Mouse (Mus musculus): ENCODE measurements around the gene Rnf111.
A peak's percentile ranks its signal among the peaks of the same experiment; 100 is the strongest.
"Not testable (repeated sequence)": the region's sequence is repeated elsewhere in the genome, so short reads cannot be mapped to it uniquely, and the experiment has no call there.

The Rnf111 gene

DNA sequence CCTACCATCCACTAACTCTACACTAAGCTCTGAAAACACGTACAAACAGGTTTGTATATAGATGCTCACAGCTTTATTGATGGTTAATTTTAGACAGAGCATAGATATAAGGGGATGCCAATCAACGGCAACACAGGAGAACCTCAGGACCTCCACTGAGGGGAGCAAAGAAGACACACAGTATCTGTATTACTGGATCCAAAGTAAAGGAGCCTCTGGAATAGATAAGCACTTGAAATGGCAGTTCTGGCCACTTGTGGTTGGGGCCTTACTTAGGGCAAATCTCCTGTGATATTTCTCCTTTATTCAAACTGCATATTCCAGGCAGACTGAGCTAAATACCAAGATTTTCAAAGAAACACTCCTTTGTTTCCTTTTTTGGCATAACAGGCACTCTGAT is 10.5 kb downstream of the Rnf111 start:
- no peak for DNase-seq

DNA sequence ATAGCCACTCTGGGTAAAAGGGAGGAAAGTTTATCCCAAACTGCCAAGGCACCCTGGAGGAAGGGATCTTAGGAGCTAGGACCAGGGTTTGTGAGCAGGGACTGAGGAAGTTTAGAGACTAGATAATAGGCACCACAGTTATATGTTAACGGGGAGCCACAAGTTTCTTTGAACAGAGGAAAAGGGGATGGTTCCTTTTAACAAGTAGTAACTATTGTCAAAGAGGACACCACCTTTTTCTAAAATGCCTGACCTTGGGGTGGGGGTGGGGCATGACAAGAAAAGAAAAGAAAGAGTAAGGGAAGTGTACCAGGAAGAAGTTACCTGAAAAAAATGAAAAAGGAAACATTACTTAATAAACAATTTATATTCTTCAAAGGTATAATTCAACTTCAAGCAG is 12.3 kb downstream of the Rnf111 start:
- DNase-seq = no peak

DNA sequence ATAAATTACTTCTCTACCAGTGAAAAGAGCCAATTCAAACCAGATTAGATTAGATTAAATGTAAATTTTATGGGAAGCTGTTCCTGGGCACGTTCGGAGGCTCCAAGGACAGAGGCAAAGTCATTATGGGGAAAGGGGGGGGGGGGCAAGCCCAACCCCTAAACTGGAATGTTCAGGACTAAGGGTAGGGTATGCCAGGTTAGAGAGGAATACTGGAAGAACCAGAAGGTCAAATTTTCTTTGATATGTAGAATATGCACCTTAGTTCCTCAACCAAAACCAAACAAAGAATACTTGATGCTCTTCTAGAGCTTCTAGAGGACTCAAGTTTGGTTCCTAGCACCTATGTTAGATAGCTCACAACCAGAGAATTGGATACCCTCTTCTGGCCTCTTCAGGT is 16.1 kb downstream of the Rnf111 start:
- no peak for DNase-seq

DNA sequence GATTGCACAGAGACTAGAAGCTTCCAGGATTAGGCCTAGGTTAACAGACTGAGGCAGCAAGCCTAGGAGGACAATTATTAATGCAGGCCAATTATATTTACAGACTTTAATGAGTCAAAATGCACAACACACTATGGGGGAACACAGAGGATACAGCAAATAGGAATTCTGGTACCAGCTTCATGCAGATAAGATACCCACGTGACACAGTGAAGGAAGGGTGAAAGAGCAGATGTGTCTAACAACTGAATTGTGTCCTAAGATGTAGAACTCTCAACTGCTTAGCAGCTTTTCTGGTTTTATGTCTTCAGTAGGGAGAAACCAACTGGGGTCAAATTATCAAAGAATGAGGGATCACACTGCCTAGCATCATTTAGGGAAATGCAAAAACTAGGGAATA is 17.7 kb downstream of the Rnf111 start:
- no peak for DNase-seq

DNA sequence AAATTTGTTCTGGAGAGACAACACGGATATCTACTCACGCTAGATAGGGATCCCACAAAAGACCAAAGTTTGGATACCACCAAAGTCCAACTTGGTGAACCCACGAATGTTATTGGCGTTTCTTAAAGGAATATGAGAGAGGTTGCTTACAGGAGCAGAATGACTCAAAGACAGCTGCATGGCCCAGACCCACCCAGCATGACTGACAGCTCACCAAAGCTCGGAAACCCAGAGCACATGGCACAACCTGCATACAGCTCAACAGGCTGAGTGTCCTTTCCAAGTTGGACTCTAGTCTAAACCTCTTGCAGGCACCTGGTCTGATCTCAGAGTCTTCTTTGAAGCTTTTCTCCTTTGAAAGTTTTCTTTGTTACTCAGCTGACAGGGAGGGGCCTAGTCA is 20.0 kb downstream of the Rnf111 start:
- DNase-seq = no peak

DNA sequence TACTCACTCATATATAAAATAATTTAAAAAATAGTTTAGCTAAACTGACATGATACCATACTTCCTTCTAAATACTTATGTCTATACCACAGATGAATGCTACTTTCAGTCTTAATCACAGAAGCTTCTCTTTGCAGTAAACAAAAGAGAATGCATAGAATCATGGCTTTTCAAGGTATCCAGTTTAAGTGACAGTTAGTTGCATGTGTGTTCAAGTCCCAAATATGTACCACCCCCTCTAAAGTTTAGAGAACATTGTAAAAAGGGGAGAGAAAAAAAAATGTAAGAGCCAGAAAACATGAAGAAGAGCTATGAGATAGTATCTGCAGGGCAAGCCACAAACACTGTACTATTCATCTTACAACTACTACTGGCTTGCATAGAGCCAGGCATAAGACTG is 21.7 kb downstream of the Rnf111 start:
- no peak for DNase-seq

DNA sequence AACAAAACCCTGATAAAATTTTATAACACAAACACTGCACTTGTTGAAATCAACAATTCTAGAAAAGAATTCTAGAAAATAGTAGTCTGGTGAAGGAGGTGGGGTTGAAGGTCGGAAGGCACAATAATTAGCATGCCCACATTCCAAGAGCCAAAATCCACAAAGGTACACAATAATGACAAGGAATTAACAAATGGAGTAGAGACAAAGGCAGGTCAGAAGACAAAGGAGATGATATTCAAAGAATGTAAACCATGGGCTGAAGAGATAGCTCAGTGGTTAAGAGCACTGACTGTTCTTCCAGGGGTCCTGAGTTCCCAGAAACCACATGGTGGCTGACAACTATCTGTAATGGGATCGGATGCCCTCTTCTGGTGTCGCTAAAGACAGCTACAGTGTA is 26.3 kb downstream of the Rnf111 start:
- no peak for DNase-seq

DNA sequence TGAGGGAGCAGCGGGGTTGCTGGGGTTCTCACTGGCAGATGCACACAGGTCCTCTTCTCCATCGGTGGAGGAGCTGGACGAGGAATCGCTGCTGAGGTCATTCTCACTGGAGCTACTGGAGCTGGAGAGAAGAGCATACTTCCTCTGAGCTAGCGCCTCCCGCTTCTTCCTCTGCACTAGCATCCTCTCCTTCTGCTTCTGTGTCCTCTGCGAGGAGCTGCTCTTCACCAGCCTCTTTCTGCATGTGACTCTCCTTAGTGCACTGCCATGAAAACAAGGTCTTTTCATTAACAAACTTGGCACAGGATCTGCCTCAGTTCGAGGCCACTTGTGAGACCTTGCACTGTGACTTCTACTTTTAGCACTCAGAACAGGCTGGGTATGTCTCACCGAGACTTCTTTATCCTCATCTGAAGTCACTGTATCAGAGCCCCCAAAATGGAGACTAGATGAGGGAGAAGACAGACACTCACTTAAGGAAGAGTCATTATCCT is 27.7 kb downstream of the Rnf111 start:
- no peak for DNase-seq

DNA sequence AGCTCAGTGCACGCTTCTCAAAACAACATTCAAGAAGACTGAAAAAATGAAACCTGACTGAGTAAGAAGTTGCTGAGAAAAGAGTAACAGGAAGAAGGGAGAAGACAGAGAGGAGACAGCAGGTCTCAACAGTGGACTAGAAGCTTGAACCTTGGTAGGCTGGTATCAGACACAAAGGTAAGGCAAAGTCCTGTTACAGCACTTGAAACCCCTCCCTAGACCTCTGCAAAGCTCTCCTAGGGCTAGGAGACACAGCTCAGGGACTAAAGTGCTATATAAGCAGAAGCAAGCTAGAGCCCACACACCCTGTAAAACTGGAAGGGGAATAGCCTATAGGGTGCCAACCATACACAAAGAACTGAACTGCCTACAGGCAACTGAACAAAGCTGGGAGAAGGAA is 30.1 kb downstream of the Rnf111 start:
- no peak for DNase-seq

DNA sequence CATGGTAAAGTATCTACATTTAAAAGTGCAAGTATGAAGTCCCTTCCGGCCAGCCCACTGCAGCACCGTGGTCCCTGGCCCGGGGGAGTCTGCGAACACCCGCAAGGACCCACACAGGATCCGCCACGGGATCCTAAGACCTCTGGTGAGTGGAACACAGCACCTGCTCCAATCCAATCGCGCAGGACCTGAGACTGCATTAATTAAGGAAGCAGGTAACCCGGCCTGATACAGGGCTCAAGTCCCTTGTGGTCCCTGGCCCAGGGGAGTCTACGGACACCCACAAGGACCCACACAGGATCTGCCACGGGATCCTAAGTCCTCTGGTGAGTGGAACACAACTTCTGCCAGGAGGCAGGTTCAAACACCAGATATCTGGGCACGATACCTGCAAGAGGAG is 40.4 kb downstream of the Rnf111 start:
- DNase-seq = not testable (repeated sequence)

DNA sequence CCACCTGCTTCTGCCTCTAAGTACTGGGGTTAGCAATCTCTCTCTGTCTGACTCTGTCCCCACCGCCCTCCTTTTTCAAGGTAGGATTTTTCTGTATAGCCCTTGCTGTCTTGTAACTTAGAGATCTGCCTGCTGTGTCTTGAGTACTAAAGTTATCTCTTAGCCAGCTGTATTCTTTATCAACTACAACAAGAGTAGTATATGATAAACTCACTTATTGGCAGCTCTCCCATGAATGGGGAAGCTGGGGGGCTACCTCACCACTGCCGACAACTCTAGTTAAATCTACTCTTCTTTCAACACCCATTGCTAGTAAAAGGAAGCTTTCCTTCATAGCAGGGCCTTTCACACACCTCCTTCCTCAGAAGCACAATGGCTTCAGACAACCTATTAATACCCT is 51.2 kb downstream of the Rnf111 start:
- no peak for DNase-seq

DNA sequence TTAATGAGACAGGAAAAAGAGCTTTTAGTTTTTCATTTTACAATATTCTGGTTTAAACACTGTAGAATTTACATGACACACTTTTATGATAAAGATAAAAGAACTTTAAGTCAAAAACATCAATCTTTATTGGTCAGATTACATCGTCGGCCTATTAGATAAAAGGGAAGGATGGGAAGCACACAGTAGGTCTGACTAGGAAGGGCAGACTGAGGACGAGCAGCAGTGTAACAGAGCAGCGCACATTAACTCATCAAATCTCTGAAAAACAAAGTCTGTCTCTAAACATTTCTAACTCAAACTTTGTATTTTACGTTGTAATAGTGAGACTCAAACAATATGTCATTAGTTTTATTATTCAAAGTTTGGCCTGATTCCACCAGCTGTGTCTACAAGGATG is 54.5 kb downstream of the Rnf111 start:
- DNase-seq = no peak

DNA sequence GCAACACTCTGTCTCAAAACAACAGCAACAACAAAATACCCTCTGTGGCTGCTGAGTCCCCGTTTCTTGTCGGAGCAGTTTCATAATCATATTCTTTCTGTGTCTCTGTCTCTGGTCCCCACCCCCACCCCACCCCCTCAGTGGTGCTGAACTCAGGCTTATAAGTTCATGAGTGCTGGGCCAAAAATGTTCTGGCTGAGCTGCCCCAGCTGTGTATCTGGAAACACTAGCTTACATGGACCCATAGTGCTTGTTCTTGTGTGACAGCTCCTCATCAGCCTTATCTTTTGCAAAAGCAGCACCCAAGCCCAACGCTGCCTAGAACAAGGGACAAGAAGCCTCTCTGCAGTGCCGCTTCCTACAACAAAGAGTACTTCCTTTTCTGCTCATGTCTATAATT is 63.6 kb downstream of the Rnf111 start:
- DNase-seq = no peak

DNA sequence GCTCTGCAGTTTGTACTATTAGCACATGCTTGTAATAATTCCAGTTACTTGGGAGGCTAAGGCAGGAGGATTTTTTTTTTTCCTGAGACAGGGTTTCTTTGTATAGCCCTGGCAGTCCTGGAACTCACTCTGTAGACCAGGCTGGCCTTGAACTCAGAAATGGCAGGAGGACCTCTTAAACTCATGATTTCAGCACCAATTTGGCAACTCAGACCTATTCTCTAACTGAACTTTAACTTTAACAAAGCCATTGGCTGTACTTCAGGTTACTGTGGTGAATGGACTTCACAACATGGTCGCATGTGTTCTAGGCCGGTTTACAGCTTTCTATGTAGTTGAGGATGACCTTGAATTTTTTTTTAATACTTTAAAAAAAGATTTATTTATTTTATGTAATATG is 80.9 kb downstream of the Rnf111 start:
- no peak for DNase-seq

DNA sequence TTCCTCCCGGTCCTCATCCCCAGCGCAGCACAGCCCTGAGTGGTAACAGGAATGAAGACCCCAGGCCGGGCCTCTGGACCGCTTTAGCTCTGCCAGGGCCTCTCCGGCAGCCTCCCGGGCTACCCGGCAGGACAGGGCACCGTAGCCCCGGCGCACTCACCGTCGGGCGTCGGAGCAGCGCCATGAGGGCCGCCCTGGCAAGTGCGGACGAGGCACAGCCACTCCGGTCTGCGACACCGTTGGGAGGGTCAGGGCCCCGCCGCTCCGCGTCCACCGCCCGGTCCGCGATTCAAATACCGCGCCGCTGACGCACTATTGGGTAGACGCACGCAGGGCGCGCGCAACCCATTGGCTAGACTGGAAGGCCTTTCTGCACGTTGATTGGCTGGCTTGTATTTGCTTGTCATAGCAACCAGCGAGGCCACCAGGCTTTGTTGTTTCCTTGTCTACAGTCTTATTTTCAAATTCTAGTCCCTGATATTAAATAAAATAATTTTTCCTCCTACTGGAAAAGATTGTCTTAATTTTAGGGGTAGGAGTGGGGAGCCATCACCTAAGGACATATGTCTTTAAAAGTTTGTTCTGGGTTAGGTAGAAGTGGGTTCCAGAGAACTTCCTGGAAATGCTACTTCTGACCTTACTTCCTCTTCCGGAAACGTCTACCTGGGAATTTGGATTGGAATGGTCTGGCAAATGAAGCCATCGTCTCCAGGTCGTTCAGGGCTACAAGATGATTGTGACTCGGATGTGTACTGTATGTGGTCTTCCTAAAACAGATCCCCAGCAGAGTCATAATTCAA is 82.1 kb downstream of the Rnf111 start, which contains the start of gene Ccnb2:
TSS of gene Ccnb2 (minus strand) at position 291 of the 800 bp plus-strand sequence.
- DNase-seq = peak; percentile 56

DNA sequence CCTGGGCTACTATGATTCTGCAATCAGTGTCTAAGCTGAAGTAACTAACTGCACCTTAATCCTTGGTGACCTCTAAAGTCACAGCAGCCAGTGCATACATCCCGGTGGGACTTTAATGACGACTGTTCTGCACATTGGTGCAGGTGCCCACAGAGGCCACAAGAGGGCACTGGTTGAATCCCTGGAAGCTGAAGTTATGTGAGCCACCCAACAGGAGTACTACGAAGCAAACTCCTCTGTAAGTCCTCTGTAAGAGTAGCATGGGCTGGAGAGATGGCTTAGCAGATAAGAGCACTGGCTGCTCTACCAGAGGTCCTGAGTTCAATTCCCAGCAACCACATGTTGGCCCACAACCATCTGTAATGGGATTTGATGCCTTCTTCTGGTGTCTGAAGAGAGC is 87.1 kb downstream of the Rnf111 start:
- DNase-seq = no peak

DNA sequence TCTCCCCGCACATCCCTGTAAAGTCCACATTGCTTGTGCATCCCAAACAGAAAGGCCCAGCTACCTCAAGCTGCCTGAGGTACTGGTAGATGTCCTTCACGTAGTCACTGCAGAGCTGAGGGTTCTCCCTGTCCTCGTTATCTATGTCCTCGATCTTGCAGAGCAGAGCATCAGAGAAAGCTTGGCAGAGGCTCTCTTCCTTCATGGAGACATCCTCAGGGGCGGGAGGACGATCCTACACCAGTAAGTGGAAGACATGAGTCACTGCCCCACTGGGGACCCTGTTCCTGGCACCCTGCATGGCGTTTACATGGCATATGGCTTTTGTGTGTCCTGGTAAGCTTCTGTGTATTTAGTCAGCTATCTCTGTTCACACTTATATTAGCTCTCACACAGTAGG is 90.5 kb downstream of the Rnf111 start:
- no peak for DNase-seq

DNA sequence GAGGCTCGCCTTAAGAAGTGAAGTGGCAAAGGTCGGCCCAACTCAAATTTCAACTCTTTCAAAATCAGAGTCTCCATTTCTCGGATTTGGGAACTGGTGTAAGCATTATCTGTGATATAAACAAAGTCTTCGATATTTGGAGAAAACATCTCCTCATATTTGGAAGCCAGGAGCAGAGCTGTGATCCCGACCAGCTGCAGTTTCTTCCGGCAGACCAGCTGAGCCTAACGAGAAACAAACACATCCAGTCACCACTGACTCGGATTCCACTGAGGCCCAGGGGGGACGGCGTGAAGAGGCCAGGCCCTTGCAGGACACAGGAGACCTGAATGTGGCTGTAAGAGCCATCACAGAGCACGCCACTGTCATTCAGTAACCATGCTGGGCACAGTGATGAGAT is 92.9 kb downstream of the Rnf111 start:
- no peak for DNase-seq

DNA sequence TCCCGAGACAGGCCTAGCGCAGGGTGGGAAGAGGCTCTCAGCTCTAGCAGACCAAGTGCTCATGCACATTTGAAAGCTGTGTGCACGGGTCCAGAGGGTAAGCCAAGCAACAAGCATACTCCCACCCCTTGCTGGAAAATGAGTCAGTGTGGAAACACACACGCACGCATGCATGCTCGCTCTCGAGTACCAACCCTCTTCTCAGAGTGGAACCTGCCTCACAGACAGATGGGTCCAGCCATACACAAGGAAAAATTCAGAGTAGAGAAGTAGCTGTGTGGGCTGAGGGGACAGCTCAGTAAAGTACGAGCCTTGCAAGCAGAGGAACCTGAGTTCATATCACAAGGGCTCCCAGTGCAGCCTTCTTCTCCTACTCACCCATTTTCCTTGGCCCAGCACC is 93.8 kb downstream of the Rnf111 start:
- DNase-seq = no peak

DNA sequence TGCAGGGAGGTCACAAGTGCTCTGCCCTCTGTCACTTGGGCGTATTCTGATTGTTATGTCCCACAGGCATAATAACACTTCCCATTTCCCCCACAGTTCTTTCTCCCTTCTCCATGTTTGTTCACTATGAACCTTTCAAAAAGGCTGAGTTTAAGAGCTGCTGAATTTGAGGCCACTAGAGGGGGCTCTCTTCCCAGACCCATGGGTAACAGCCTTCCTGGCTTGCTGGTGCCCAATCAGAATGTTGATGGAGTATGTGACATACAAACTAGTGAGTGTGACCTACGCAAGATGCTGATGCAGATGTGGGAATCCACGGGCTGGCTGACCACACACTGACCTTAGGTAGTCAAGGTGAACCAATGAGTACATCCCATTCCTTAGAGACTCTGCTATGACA is 94.7 kb downstream of the Rnf111 start:
- DNase-seq = no peak

DNA sequence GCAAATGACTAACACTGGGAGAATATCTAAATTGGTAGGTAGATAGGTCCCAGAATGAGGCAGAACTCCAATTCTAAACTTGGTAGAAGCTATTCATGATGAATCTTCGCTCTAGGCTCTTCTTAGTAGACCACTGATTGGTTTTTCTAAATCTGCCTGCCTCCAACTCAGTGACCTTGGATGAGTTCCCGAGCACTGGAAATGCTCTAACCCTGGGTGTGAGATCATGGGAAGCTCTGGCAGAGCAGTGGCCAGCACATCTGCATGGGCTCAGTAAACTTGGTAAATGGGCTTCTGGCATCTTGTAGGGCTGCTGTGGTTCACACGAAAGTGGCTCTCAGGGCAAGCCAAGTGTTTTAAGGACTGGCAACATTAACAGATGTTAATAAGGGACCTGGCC is 96.9 kb downstream of the Rnf111 start:
- no peak for DNase-seq

DNA sequence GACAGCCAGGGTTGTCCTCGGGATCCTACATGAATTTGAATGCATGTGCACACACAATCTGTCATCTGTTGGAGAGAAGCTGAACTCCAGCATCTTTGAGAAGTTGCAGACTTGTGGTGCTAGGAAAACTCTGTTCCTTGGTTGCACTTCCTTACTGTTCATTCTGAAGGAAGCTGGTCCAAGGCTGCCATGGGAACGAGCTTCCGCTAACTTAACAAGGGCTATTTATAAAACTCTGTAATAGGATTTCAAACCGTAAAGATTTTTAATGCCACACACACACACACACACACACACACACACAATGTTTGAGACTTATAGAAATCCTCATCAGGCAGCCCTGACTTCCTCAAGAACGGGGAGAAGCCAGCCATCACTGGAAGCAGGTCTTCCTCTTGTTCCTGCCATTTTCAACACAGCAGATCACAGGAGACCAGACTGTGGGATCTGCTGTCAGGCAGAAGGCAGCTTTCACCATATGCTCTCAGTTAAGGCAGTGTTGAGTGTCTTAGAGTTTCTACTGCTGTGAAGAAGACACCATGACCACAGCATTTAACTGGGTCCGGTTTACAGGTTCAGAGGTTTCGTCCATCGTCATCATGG is 101.5 kb downstream of the Rnf111 start:
- no peak for DNase-seq

DNA sequence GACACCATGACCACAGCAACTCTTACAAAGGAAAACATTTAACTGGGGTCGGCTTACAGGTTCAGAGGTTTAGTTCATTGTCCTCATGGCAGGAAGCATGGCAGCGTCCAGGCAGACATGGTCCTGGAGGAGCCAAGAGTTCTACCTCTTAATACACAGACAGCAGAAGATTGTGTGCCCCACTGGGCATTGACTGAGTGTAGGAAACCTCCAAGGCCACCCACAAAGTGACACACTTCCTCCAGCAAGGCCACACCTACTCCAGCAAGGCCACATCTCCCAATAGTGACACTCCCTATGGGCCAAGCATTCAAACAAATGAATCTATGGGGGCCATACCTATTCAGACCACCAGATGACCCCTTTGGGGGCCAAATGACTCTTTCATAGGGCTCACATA is 107.4 kb downstream of the Rnf111 start:
- no peak for DNase-seq

DNA sequence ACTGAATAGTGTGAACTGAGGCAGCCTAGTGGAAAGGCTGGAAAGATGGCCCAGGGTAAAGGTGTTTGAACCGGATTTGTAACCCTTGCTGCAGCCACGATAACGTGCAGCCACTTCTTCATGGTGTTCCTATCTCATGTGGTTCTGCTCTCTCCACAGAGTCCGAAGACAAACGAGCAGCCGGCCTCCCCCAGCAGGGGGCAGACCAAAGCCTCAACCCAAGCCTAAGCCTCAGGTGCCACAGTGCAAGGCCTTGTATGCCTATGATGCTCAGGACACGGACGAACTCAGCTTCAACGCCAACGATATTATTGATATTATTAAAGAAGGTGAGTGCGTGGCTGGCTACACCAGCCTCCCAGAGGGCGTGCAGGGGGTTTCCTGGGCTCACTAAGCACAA is 107.9 kb downstream of the Rnf111 start:
- no peak for DNase-seq

DNA sequence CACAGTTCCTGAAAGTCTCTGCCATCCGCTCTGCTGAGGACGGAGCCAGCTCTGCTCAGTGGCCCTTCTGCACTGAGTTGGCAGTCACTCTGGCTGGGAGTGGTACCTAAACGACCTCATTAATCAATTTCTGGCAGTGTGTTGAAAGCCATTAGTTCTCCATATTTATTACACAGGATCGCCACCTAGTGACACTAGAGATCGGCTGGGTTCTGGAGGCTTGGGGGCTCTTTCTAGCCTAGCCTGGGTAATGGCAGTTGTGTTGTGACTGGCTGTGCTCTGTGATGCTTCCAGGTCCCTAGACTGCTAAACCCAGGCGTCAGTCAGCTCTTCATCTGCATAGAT is 111.0 kb downstream of the Rnf111 start:
- peak; percentile 7 for DNase-seq

Measured in cerebellum, adult 8-10 months (tissue).